ENCODE assay signal across 28 mouse cellular contexts in genomic region chrY:2663558-2663957, GRCm38 (mm10). TPM values are rescaled to one million over a fixed set of nuclear protein-coding genes. Genes with fewer than 3 reads are reported as not detected.
DNase-seq lines count a peak whose midpoint lies in the region; ATAC-seq lines count a peak whose summit lies in the region.
"Had no signal": no experiment of that assay in that cellular context is flagged by ENCODE, and none has a peak within 500 bp of the region (broad histone marks: within the 10 kb centered on the region; RNA-seq: fewer than 3 reads in every experiment).

Sry (minus strand) TSS chrY:2663658.

- DNase-seq in heart, adult 11 months = peak; percentile 18
- DNase-seq in heart, adult 18-20 months = no peak
- peak; percentile 23 for DNase-seq in midbrain, embryonic 11.5 days (ENCODE audit: low spot score, missing footprints)
- peak; percentile 0 for DNase-seq in CD4-positive helper T cell, adult 2 months (ENCODE audit: low read depth, low spot score)
- no peak for DNase-seq in hindbrain, embryonic 11.5 days (ENCODE audit: low spot score)
- DNase-seq: adrenal gland, adult 2 months; adrenal gland, adult 8-10 months; adrenal gland, postnatal 10 days; adrenal gland, postnatal 14 days; adrenal gland, postnatal 25 days; adrenal gland, postnatal 36 days; B cell, adult 2 months; cerebellum, adult 11 months; cerebellum, adult 11-12 months; cerebellum, adult 18-20 months; cerebellum, adult 2 months had no signal

- no peak within 1 kb of the TSS for H3K27ac ChIP-seq in midbrain, embryonic 11.5 days (ENCODE audit: low read depth, low read length)
- no peak within 1 kb of the TSS for H3K27ac ChIP-seq in midbrain, embryonic 13.5 days
- no peak within 1 kb of the TSS for H3K27ac ChIP-seq in hindbrain, embryonic 11.5 days (ENCODE audit: low read depth, low read length)

- H3K4me3 ChIP-seq in midbrain, embryonic 11.5 days (ENCODE audit: low read depth, low read length) = no peak within 1 kb of the TSS
- H3K4me3 ChIP-seq in midbrain, embryonic 13.5 days (replicated peaks) = no peak within 1 kb of the TSS
- no peak within 1 kb of the TSS for H3K4me3 ChIP-seq in hindbrain, embryonic 11.5 days (ENCODE audit: low read depth, low read length)

- no peaks in the 10 kb centered on the region for H3K27me3 ChIP-seq in midbrain, embryonic 11.5 days (ENCODE audit: control insufficient read depth, insufficient read depth, low read length)
- no peaks in the 10 kb centered on the region for H3K27me3 ChIP-seq in midbrain, embryonic 13.5 days
- H3K27me3 ChIP-seq in hindbrain, embryonic 11.5 days (ENCODE audit: control insufficient read depth, insufficient read depth, low read length) = no peaks in the 10 kb centered on the region
- H3K27me3 ChIP-seq: CH12.LX, Patski had no signal

- ATAC-seq in midbrain, embryonic 11.5 days (ENCODE audit: low FRiP score) = no peak
- no peak for ATAC-seq in midbrain, embryonic 13.5 days
- no peak for ATAC-seq in hindbrain, embryonic 11.5 days (ENCODE audit: low FRiP score)
- ATAC-seq: activated CD4-positive, CD25-positive, alpha-beta regulatory T cell, adult 4 months; CD4-positive, CD25-positive, alpha-beta regulatory T cell, adult 4 months; Patski had no signal

- H3K36me3 ChIP-seq in midbrain, embryonic 11.5 days (ENCODE audit: control insufficient read depth, insufficient read depth, low read length) = no peaks in the 10 kb centered on the region
- no peaks in the 10 kb centered on the region for H3K36me3 ChIP-seq in midbrain, embryonic 13.5 days
- no peaks in the 10 kb centered on the region for H3K36me3 ChIP-seq in hindbrain, embryonic 11.5 days (ENCODE audit: control insufficient read depth, insufficient read depth, low read length)
- H3K36me3 ChIP-seq: G1E had no signal

- 75% methylated on average over 2 of the region's 2 CpGs for WGBS in midbrain, embryonic 11.5 days
- WGBS in midbrain, embryonic 13.5 days = 42% methylated on average over 2 of the region's 2 CpGs
- WGBS in hindbrain, embryonic 11.5 days = 54% methylated on average over 2 of the region's 2 CpGs

- H3K4me2 ChIP-seq in midbrain, embryonic 11.5 days = no peak within 1 kb of the TSS
- no peak within 1 kb of the TSS for H3K4me2 ChIP-seq in midbrain, embryonic 13.5 days (replicated peaks)
- no peak within 1 kb of the TSS for H3K4me2 ChIP-seq in hindbrain, embryonic 11.5 days (replicated peaks; ENCODE audit: low read depth, low read length)

- H3K9ac ChIP-seq in midbrain, embryonic 11.5 days (ENCODE audit: low read length) = no peak within 1 kb of the TSS
- no peak within 1 kb of the TSS for H3K9ac ChIP-seq in midbrain, embryonic 13.5 days (replicated peaks)
- H3K9ac ChIP-seq in hindbrain, embryonic 11.5 days (ENCODE audit: low read depth, low read length) = no peak within 1 kb of the TSS

- H3K9me3 ChIP-seq in midbrain, embryonic 11.5 days (ENCODE audit: control insufficient read depth, low read length) = no peaks in the 10 kb centered on the region
- H3K9me3 ChIP-seq in midbrain, embryonic 13.5 days = no peaks in the 10 kb centered on the region
- no peaks in the 10 kb centered on the region for H3K9me3 ChIP-seq in hindbrain, embryonic 11.5 days (ENCODE audit: control insufficient read depth, low read length)
- H3K9me3 ChIP-seq: G1E had no signal

- H3K4me1 ChIP-seq in midbrain, embryonic 11.5 days (ENCODE audit: control insufficient read depth, insufficient read depth, low read length) = no peaks in the 10 kb centered on the region
- H3K4me1 ChIP-seq in midbrain, embryonic 13.5 days (replicated peaks) = no peaks in the 10 kb centered on the region
- no peaks in the 10 kb centered on the region for H3K4me1 ChIP-seq in hindbrain, embryonic 11.5 days (replicated peaks; ENCODE audit: control insufficient read depth, insufficient read depth, low read length)

RNA-seq across cellular contexts. Expression of gene Sry, which starts in this region (rescaled TPM):
- not detected for total RNA-seq in heart, adult 18-20 months (2021)
- not detected in 2 replicates for polyA plus RNA-seq in midbrain, embryonic 11.5 days (2014; fragmentation: Nextera tagmentation; extraction: Ambion mirVana)
- polyA plus RNA-seq in midbrain, embryonic 13.5 days (2015; fragmentation: Nextera tagmentation; extraction: Ambion mirVana) = not detected in 2 replicates
- polyA plus RNA-seq in hindbrain, embryonic 11.5 days (2014; fragmentation: Nextera tagmentation; extraction: Ambion mirVana) = not detected in 2 replicates
- total RNA-seq: adrenal gland, adult 18-20 months; adrenal gland, adult 2 months; adrenal gland, adult 8-10 months; adrenal gland, postnatal 10 days; adrenal gland, postnatal 14 days; adrenal gland, postnatal 25 days; adrenal gland, postnatal 36 days; adrenal gland, postnatal 4 days; CH12.LX; ES-E14; G1E; MEL had no signal
- polyA plus RNA-seq: activated CD4-positive, CD25-positive, alpha-beta regulatory T cell, adult 4 months; adrenal gland, adult 2 months; brain, embryonic 14.5 days; C2C12; CD4-positive, CD25-positive, alpha-beta regulatory T cell, adult 4 months; cerebellum, adult 2 months; G1E; Patski had no signal

Comparison
In these comparisons a context has a peak if more than half of its experiments do, and no peak if none do; other contexts are left out.
1. DNase-seq: peak in heart, adult 11 months (single experiment), midbrain, embryonic 11.5 days (single experiment) and CD4-positive helper T cell, adult 2 months (single experiment); none in heart, adult 18-20 months (0 of 2) and hindbrain, embryonic 11.5 days (single experiment).